Mouse (Mus musculus) testis, adult 2 months (tissue): ENCODE measurements around the gene Glt28d2.

Source experiments
- CTCF ChIP-seq: fragments of 200-500 bp; IDR thresholded peaks from 2 replicates; pipeline ENCODE4 v1.5.1; 2012; ENCODE audit warnings: low read depth, mild to moderate bottlenecking, inconsistent platforms, low read length, moderate library complexity; ENCODE audit not compliant: control insufficient read depth, insufficient read depth, insufficient replicate concordance
- POLR2A ChIP-seq: fragments of 200-500 bp; IDR thresholded peaks from 2 replicates; pipeline ENCODE4 v1.6.1; 2012; ENCODE audit warnings: low read depth, mild to moderate bottlenecking, inconsistent platforms, low read length, moderate library complexity; ENCODE audit not compliant: control insufficient read depth

DNA sequence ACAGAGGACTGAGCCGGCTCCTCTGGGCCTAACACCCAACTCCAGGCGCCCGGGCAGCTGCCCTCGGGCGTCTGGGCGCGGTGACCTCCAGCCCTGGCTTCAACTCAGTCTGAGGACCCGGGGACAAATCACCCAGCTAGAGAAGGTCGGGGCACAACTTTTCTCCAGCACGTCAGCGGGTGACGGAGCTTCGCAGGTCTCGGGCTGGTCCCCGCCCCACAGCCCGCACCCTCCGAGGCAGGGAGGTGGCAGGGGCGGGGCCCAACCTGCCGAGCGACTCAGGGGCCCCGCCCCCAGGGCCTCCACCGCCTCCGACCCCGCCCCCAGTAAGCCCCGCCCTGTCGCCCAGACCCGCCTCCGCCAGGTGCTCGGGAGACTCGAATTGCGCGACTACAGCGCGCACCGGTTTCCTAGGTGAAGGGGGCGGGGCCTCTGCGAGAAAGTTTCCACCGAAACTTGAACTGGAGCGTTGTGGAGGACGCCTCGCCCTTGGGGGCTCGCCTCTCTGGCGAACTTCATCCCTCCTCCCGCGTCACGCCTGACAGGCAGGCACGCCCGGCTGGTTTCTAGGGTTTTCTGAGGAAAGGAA is at the start of gene Glt28d2, which contains the start of gene Gm37240:
- TF ChIP-seq CTCF, result 0 out of 2 replicates have a peak, but pooled peaks have one; percentile 0
- 0 out of 2 replicates have a peak, but pooled peaks have one; percentile 41 for TF ChIP-seq POLR2A
